In genomic region chr4:123732921-123733320, GRCm38 (mm10) we compare ENCODE assay signal across 19 mouse cellular contexts. TPM values are rescaled to one million over a fixed set of nuclear protein-coding genes. Genes with fewer than 3 reads are reported as not detected.
DNase-seq lines count a peak whose midpoint lies in the region; ATAC-seq lines count a peak whose summit lies in the region.
"Had no signal": no experiment of that assay in that cellular context is flagged by ENCODE, and none has a peak within 500 bp of the region (broad histone marks: within the 10 kb centered on the region; RNA-seq: fewer than 3 reads in every experiment).

No protein-coding gene starts in this region.

- WGBS in intestine, embryonic 16.5 days: 83% methylated on average over 2 of the region's 2 CpGs
- 86% methylated on average over 2 of the region's 2 CpGs for WGBS in intestine, embryonic 15.5 days
- 79% methylated on average over 2 of the region's 2 CpGs for WGBS in neural tube, embryonic 12.5 days
- 94% methylated on average over 2 of the region's 2 CpGs for WGBS in neural tube, embryonic 15.5 days

- no peaks in the 10 kb centered on the region for H3K9me3 ChIP-seq in intestine, embryonic 16.5 days (ENCODE audit: control insufficient read depth, low read length)
- no peaks in the 10 kb centered on the region for H3K9me3 ChIP-seq in intestine, embryonic 15.5 days
- H3K9me3 ChIP-seq in neural tube, embryonic 12.5 days: no peaks in the 10 kb centered on the region
- H3K9me3 ChIP-seq in neural tube, embryonic 15.5 days (replicated peaks): no peaks in the 10 kb centered on the region
- H3K9me3 ChIP-seq: embryonic facial prominence, embryonic 12.5 days; forebrain, embryonic 10.5 days had no signal

- no peaks in the 10 kb centered on the region for H3K27me3 ChIP-seq in intestine, embryonic 16.5 days (replicated peaks; ENCODE audit: control insufficient read depth, insufficient read depth, low read length)
- H3K27me3 ChIP-seq in intestine, embryonic 15.5 days (replicated peaks): no peaks in the 10 kb centered on the region
- no peaks in the 10 kb centered on the region for H3K27me3 ChIP-seq in neural tube, embryonic 12.5 days (replicated peaks)
- no peaks in the 10 kb centered on the region for H3K27me3 ChIP-seq in neural tube, embryonic 15.5 days (replicated peaks)
- H3K27me3 ChIP-seq: embryonic facial prominence, embryonic 12.5 days; Patski had no signal

- no peak overlapping the region for H3K9ac ChIP-seq in intestine, embryonic 16.5 days (ENCODE audit: low read depth, low read length)
- H3K9ac ChIP-seq in intestine, embryonic 15.5 days: no peak overlapping the region
- H3K9ac ChIP-seq in neural tube, embryonic 12.5 days: no peak overlapping the region
- H3K9ac ChIP-seq in neural tube, embryonic 15.5 days (replicated peaks): no peak overlapping the region
- H3K9ac ChIP-seq: embryonic facial prominence, embryonic 12.5 days; liver, postnatal 0 days had no signal

- H3K4me3 ChIP-seq in intestine, embryonic 16.5 days (ENCODE audit: low read length): no peak overlapping the region
- H3K4me3 ChIP-seq in intestine, embryonic 15.5 days (replicated peaks): no peak overlapping the region
- H3K4me3 ChIP-seq in neural tube, embryonic 12.5 days: no peak overlapping the region
- no peak overlapping the region for H3K4me3 ChIP-seq in neural tube, embryonic 15.5 days (replicated peaks)
- H3K4me3 ChIP-seq: embryonic facial prominence, embryonic 12.5 days; forebrain, embryonic 10.5 days had no signal

- peak; percentile 20; the same call in 1 of the 2 replicates for ATAC-seq in frontal cortex, adult (ENCODE audit: low TSS enrichment)
- ATAC-seq in intestine, embryonic 16.5 days: peak; percentile 21; the same call in 1 of the 2 replicates
- ATAC-seq in intestine, embryonic 15.5 days: no peak
- ATAC-seq in neural tube, embryonic 12.5 days (ENCODE audit: low FRiP score, low read depth): 0 out of 2 replicates have a peak, but pooled peaks have one; percentile 29
- ATAC-seq in neural tube, embryonic 15.5 days (ENCODE audit: low FRiP score): no peak
- ATAC-seq: Patski had no signal

- H3K4me1 ChIP-seq in intestine, embryonic 16.5 days (ENCODE audit: control insufficient read depth, insufficient read depth, low read length): no peaks in the 10 kb centered on the region
- no peaks in the 10 kb centered on the region for H3K4me1 ChIP-seq in intestine, embryonic 15.5 days (replicated peaks)
- H3K4me1 ChIP-seq in neural tube, embryonic 12.5 days: no peaks in the 10 kb centered on the region
- no peaks in the 10 kb centered on the region for H3K4me1 ChIP-seq in neural tube, embryonic 15.5 days
- H3K4me1 ChIP-seq: embryonic facial prominence, embryonic 12.5 days; forebrain, embryonic 10.5 days had no signal

- H3K36me3 ChIP-seq in intestine, embryonic 16.5 days (ENCODE audit: control insufficient read depth, insufficient read depth, low read length): no peaks in the 10 kb centered on the region
- peaks cover 14% of the 10 kb centered on the region for H3K36me3 ChIP-seq in intestine, embryonic 15.5 days
- peaks cover 37% of the 10 kb centered on the region for H3K36me3 ChIP-seq in neural tube, embryonic 12.5 days
- peaks cover 37% of the 10 kb centered on the region for H3K36me3 ChIP-seq in neural tube, embryonic 15.5 days

- H3K4me2 ChIP-seq in intestine, embryonic 16.5 days (ENCODE audit: low read depth, low read length): no peak overlapping the region
- H3K4me2 ChIP-seq in intestine, embryonic 15.5 days (replicated peaks): no peak overlapping the region
- H3K4me2 ChIP-seq in neural tube, embryonic 12.5 days (replicated peaks): no peak overlapping the region
- no peak overlapping the region for H3K4me2 ChIP-seq in neural tube, embryonic 15.5 days
- H3K4me2 ChIP-seq: embryonic facial prominence, embryonic 12.5 days had no signal

- no peak overlapping the region for H3K27ac ChIP-seq in intestine, embryonic 16.5 days (ENCODE audit: low read length)
- H3K27ac ChIP-seq in intestine, embryonic 15.5 days: no peak overlapping the region
- no peak overlapping the region for H3K27ac ChIP-seq in neural tube, embryonic 12.5 days
- no peak overlapping the region for H3K27ac ChIP-seq in neural tube, embryonic 15.5 days (replicated peaks)
- H3K27ac ChIP-seq: embryonic facial prominence, embryonic 12.5 days; forebrain, embryonic 10.5 days had no signal

- DNase-seq in frontal cortex, postnatal 14 days (ENCODE audit: low spot score in 2 of 2): no peak
- no peak for DNase-seq in embryo, embryonic 10.5 days (ENCODE audit: low spot score)
- DNase-seq: adrenal gland, postnatal 36 days; B cell, adult 2 months; kidney, postnatal 4 days; layer of hippocampus, postnatal 36 days; liver, postnatal 0 days; lung, postnatal 36 days; right cerebral cortex, adult 18-20 months; spleen, adult 18-20 months; thymus, postnatal 25 days had no signal

RNA-seq across cellular contexts. Expression of gene Ndufs5, which starts 14.9 kb away (rescaled TPM):
- polyA plus RNA-seq in intestine, embryonic 16.5 days (2015; fragmentation: Nextera tagmentation; extraction: Ambion mirVana): 322 and 330 TPM in 2 replicates
- polyA plus RNA-seq in intestine, embryonic 15.5 days (2015; fragmentation: Nextera tagmentation; extraction: Ambion mirVana): 304 and 312 TPM in 2 replicates
- polyA plus RNA-seq in neural tube, embryonic 12.5 days (2016; fragmentation: Nextera tagmentation; extraction: Ambion mirVana): 377 and 387 TPM in 2 replicates
- polyA plus RNA-seq in neural tube, embryonic 15.5 days (2015; fragmentation: Nextera tagmentation; extraction: Ambion mirVana): 474 and 561 TPM in 2 replicates

RNA-seq across cellular contexts. Expression of gene Akirin1, which starts 17.2 kb away (rescaled TPM):
- 35.7 and 36.2 TPM in 2 replicates for polyA plus RNA-seq in intestine, embryonic 16.5 days (2015; fragmentation: Nextera tagmentation; extraction: Ambion mirVana)
- 40.6 and 45.4 TPM in 2 replicates for polyA plus RNA-seq in intestine, embryonic 15.5 days (2015; fragmentation: Nextera tagmentation; extraction: Ambion mirVana)
- polyA plus RNA-seq in neural tube, embryonic 12.5 days (2016; fragmentation: Nextera tagmentation; extraction: Ambion mirVana): 89.7 and 91.8 TPM in 2 replicates
- 73.5 and 79.9 TPM in 2 replicates for polyA plus RNA-seq in neural tube, embryonic 15.5 days (2015; fragmentation: Nextera tagmentation; extraction: Ambion mirVana)

RNA-seq across cellular contexts. Expression of gene Macf1, which starts 48.8 kb away (rescaled TPM):
- polyA plus RNA-seq in intestine, embryonic 16.5 days (2015; fragmentation: Nextera tagmentation; extraction: Ambion mirVana): 18.9 and 19.7 TPM in 2 replicates
- polyA plus RNA-seq in intestine, embryonic 15.5 days (2015; fragmentation: Nextera tagmentation; extraction: Ambion mirVana): 28.0 and 28.9 TPM in 2 replicates
- 61.8 and 62.7 TPM in 2 replicates for polyA plus RNA-seq in neural tube, embryonic 12.5 days (2016; fragmentation: Nextera tagmentation; extraction: Ambion mirVana)
- polyA plus RNA-seq in neural tube, embryonic 15.5 days (2015; fragmentation: Nextera tagmentation; extraction: Ambion mirVana): 57.6 and 62.6 TPM in 2 replicates

RNA-seq across cellular contexts. Expression of gene Rhbdl2, which starts 54.8 kb away (rescaled TPM):
- 2.6 and 4.3 TPM in 2 replicates for polyA plus RNA-seq in intestine, embryonic 16.5 days (2015; fragmentation: Nextera tagmentation; extraction: Ambion mirVana)
- polyA plus RNA-seq in intestine, embryonic 15.5 days (2015; fragmentation: Nextera tagmentation; extraction: Ambion mirVana): 2.9 TPM in 2 replicates
- polyA plus RNA-seq in neural tube, embryonic 12.5 days (2016; fragmentation: Nextera tagmentation; extraction: Ambion mirVana): 0.45 and 1.2 TPM in 2 replicates
- 1.7 and 4.6 TPM in 2 replicates for polyA plus RNA-seq in neural tube, embryonic 15.5 days (2015; fragmentation: Nextera tagmentation; extraction: Ambion mirVana)
- polyA plus RNA-seq: liver, postnatal 0 days had no signal

Comparison
In these comparisons a context has a peak if more than half of its experiments do, and no peak if none do; other contexts are left out.
1. ATAC-seq: peak in frontal cortex, adult (single experiment), intestine, embryonic 16.5 days (single experiment) and neural tube, embryonic 12.5 days (single experiment); none in intestine, embryonic 15.5 days (single experiment) and neural tube, embryonic 15.5 days (single experiment).